Mouse (Mus musculus) lung, adult 2 months (tissue): ENCODE results near the gene Grin2a. TPM values are rescaled to one million over a fixed set of nuclear protein-coding genes. Genes with fewer than 3 reads are reported as not detected.

Experiments
- DNase-seq: peaks from one replicate; pipeline ENCODE4 v3.0.0; 2022
- H3K4me1 ChIP-seq: fragments of 200-500 bp; 2 replicates; pipeline ENCODE4 v1.6.1; 2011; ENCODE audit warnings: low read length; ENCODE audit not compliant: control insufficient read depth, insufficient read depth
- H3K4me3 ChIP-seq: fragments of 200-500 bp; replicated peaks from 2 replicates; pipeline ENCODE3; 2011; ENCODE audit warnings: low read depth, mild to moderate bottlenecking, control low read depth, low read length; ENCODE audit errors: extremely low read depth
- CTCF ChIP-seq: fragments of 200-500 bp; IDR thresholded peaks from 2 replicates; pipeline ENCODE4 v1.5.1; 2011; ENCODE audit warnings: mild to moderate bottlenecking, low read length, control low read depth; ENCODE audit not compliant: insufficient read depth
- POLR2A ChIP-seq: fragments of 200-500 bp; IDR thresholded peaks from 2 replicates; pipeline ENCODE4 v1.6.1; 2011; ENCODE audit warnings: low read depth, mild to moderate bottlenecking, control low read depth, low read length, borderline replicate concordance; ENCODE audit errors: extremely low read depth
- WGBS: fragments of 180-500 bp; shearing (Covaris S2); methylation state at CpG from one replicate; pipeline ENCODE4 v1.1.7; 2018; 5-methylcytosine and 5-hydroxymethylcytosine counted together
- polyA plus RNA-seq: library from polyadenylated mRNA; depleted of rRNA; stranded (reverse); fragments of >200 nt; gene quantifications from 2 replicates; pipeline ENCODE4 v1.2.3, GENCODE M21; 2012

Gene Grin2a
- polyA plus RNA-seq, 1 experiment: 0.24 TPM

- no peaks in the 10 kb centered on the region for H3K4me1 ChIP-seq
- TF ChIP-seq POLR2A: no peak
- no peak for TF ChIP-seq CTCF
- H3K4me3 ChIP-seq: no peak overlapping the region
- no peak for DNase-seq
- 34% methylated on average over 3 of the region's 3 CpGs for WGBS
These were observed 153.9 kb downstream of the Grin2a start for GRCm38 (mm10) chr16:9841496-9841895.

- Histone ChIP-seq H3K4me1 (no peaks in the 10 kb centered on the region), H3K4me3 (no peak overlapping the region)
- DNase-seq: no peak
- TF ChIP-seq CTCF (no peak), POLR2A (no peak)
- WGBS: 42% methylated on average over 8 of the region's 8 CpGs
These were observed 158.8 kb downstream of the Grin2a start for GRCm38 (mm10) chr16:9836542-9836941.

DNA sequence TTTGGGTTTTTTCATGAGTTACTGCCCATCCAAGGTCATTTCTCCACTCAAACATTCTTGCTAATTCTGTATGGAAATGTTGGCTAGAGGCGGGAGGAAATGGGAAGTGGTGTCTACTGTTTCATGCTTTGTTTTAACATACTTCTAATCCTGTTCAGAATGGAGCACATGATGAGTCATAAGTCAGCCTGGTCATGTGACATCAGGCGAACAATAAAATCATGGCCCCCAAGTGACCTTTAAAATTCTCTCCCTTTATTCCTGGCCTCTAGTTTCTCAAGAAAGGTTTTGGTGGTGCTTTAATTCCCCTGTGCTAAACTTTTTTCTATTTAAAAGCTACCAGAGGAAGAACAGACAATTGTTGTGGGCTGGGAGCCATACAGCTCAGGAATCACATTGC is 161.1 kb downstream of the Grin2a start:
- TF ChIP-seq POLR2A (no peak), CTCF (no peak)
- no peak for DNase-seq
- no peak overlapping the region for H3K4me3 ChIP-seq
- H3K4me1 ChIP-seq: no peaks in the 10 kb centered on the region
- WGBS: 71% methylated on average over 2 of the region's 2 CpGs

DNA sequence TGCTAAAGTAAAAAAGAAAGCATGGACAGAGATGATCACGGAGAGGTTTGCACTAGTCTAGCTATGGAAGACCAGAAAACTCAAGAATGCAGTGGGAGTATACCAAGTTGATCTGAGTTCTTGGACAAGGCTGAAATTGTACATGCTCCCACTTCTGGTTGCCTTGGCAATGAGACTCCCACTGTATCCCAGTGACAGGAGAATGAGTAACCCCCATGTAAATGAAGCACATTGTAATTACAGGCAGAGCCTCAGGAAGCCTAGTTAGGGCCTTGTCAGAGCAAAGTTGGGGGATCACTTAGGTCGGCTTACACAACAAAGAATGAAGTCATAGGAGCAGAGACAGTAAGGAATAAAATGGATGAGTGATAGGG is 170.3 kb downstream of the Grin2a start:
- Histone ChIP-seq H3K4me1 (no peaks in the 10 kb centered on the region), H3K4me3 (no peak overlapping the region)
- DNase-seq: no peak
- TF ChIP-seq POLR2A: no peak
- TF ChIP-seq CTCF: no peak
- WGBS: 58% methylated on average over 2 of the region's 2 CpGs

DNA sequence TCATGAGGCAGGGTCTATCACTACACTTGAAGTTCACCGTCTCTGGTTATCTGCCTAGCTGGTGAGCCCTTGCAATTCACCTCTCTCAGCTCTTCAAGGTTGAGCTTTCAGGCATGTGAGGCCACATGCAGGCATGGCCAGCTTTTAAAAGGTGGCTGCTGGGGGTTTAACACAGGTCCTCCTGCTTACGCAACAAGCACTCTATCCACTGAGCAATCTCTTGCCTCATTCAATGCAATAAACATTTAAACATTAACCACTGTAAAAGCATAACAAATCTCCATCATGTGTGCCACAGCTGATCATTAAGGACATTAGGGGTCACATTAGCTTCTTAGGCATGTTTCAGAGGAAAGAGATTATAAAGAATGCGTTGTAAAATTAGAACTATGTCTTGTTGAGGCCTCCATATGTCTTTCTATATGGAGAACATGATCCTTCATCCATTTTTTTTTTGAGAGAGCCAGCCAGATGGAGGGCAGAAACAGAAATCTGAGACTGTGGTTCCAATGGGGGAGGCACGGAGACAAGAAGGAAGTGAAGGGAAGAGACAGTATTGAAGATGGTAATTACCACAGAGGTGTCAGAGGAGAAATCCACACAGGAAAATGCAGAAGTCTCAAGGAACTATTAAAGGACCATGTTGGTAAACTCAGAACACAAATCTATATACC is 170.8 kb downstream of the Grin2a start:
- 70% methylated on average over 4 of the region's 4 CpGs for WGBS
- H3K4me1 ChIP-seq: no peaks in the 10 kb centered on the region
- TF ChIP-seq CTCF: no peak
- TF ChIP-seq POLR2A: no peak
- DNase-seq: no peak
- no peak overlapping the region for H3K4me3 ChIP-seq

DNA sequence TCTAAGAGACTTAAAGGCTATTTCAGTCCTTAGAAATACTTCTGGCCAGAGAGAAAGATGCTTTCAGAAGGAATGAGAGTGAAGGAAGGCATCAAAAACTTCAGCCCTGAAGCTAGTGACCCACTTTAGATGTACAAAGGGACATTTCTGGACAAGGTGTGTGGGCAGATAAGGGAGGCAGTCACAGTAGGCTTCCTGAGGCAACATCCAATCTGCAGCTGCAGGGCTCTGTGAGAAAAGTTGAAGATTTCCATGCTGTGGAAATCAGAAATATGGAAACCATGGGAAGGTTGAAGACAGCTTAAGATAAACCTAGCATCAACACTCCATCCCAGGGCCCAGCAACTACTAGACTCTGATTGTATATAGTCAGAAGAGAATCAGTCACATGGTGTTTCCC is 171.7 kb downstream of the Grin2a start:
- TF ChIP-seq POLR2A (no peak), CTCF (no peak)
- Histone ChIP-seq H3K4me1 (no peaks in the 10 kb centered on the region), H3K4me3 (no peak overlapping the region)
- DNase-seq: no peak

GRCm38 (mm10) chr16:9819508-9819907 is 175.9 kb downstream of the Grin2a start:
- H3K4me3 ChIP-seq: no peak overlapping the region
- DNase-seq: no peak
- no peaks in the 10 kb centered on the region for H3K4me1 ChIP-seq
- TF ChIP-seq POLR2A (no peak), CTCF (no peak)
- WGBS: 50% methylated on average over 3 of the region's 3 CpGs

DNA sequence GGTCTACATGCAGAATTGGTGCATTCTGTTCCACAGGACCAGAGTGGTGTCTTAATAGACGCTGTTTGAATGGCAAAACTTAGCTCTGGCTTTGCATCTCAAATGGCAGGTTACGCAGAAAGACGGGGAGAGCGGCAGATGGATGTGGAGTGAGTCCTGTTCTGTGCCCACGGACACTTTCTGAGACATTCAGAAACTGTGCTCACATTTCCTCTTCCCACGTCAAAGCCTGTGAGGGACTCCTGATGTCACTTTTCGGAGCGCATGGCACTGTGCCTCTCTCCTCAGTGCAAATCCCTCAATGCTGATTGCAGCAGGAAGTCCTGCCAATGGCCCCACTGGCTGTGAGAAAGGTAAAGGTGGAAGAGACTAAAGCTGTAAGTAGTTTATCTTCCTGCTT is 194.0 kb downstream of the Grin2a start:
- Histone ChIP-seq H3K4me1 (no peaks in the 10 kb centered on the region), H3K4me3 (no peak overlapping the region)
- no peak for DNase-seq
- WGBS: 75% methylated on average over 8 of the region's 8 CpGs
- TF ChIP-seq CTCF (no peak), POLR2A (no peak)

DNA sequence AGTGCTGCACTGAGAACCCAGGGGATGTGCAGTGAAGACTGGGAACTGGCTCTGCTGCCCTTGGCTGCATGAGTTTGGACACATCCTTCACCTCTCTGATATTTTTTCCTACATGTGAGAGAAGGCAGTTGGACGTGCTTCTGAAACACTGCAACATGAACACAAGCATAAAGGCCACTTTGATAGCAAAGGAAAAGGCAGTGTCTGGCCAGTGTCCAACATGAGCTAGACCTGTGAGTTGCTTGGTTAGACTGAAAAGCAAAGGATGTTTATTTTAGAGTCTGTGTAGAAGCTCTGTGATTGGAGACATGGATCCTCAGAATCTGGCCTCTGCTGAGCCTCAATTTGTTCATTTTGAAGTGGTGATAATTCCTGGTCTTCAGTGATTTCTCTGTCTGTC is 195.1 kb downstream of the Grin2a start:
- TF ChIP-seq CTCF (no peak), POLR2A (no peak)
- H3K4me1 ChIP-seq: no peaks in the 10 kb centered on the region
- no peak for DNase-seq
- H3K4me3 ChIP-seq: no peak overlapping the region
- WGBS: 36% methylated on average over 1 of the region's 1 CpGs

- Histone ChIP-seq H3K4me3 (no peak overlapping the region), H3K4me1 (no peaks in the 10 kb centered on the region)
- DNase-seq: no peak
- TF ChIP-seq POLR2A (no peak), CTCF (no peak)
- WGBS: 86% methylated on average over 2 of the region's 2 CpGs
These were observed 202.4 kb downstream of the Grin2a start for GRCm38 (mm10) chr16:9792976-9793375.

DNA sequence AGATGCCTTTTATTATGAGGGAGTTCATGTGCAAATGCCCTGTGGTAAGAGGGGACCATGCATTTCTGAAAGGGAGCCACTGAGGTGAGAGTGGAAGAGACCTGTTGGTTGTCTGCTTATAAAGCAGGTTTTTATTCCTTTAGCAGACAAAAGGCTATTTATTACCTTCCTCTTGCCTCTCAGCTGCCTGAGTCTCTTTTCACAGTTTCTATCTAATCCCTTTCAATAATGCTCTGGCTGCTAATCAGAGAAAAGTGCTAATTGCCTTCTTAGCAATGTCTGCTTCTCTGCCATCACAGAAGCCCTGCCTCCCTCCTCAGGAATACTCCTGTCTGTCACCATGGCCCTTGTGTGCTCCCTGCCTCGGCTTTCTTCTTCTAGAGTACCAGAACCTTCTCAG is 209.1 kb downstream of the Grin2a start:
- WGBS: 45% methylated on average over 1 of the region's 1 CpGs
- Histone ChIP-seq H3K4me3 (no peak overlapping the region), H3K4me1 (no peaks in the 10 kb centered on the region)
- DNase-seq: no peak
- TF ChIP-seq POLR2A (no peak), CTCF (no peak)
